Mouse (Mus musculus): Measurements from ENCODE around the gene Usp35. TPM values are rescaled to one million over a fixed set of nuclear protein-coding genes. Genes with fewer than 3 reads are reported as not detected.

Gene Usp35
- total and polyA plus RNA-seq, 3 experiments: 0.58 to 2.2 TPM; not detected in 1

DNA sequence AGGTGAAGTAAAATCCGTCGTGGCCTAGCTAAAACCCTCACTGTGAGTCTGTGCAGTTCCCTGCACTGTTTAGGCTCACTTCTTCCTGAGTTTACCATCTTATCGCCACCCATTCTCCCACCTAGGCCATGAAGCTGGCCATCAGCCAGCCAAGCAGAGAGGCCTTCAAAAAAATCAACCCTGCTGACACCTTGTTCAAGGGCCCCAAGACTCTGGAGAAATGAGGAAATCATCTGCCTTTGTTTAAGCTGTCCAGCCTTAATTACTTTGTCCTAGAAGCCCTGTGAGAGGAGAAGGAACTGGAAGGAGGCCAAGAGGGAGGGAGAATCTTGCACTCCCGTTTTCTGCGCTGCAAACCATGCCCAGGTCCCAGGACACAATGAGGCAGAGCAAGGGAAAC, 24.4 kb upstream of the Usp35 start:
- no peak overlapping the region for H3K4me3 ChIP-seq (ENCODE audit: control insufficient read depth in 1 of 2, insufficient read depth in 1 of 2, low read depth in 2 of 2, low read length in 2 of 2)
- no peaks in the 10 kb centered on the region for H3K27me3 ChIP-seq (ENCODE audit: control insufficient read depth in 1 of 2, insufficient read depth in 2 of 2, low read length in 2 of 2)
- DNase-seq (ENCODE audit: low read depth, low spot score): peak; percentile 83
- H3K9me3 ChIP-seq (replicated peaks; ENCODE audit: insufficient read depth, low read length): no peaks in the 10 kb centered on the region
- H3K79me2 ChIP-seq (ENCODE audit: control insufficient read depth, insufficient read depth, low read length, poor library complexity): no peaks in the 10 kb centered on the region
- H3K4me1 ChIP-seq (ENCODE audit: control insufficient read depth in 1 of 2, insufficient read depth in 2 of 2, low read length in 2 of 2): peaks cover 5 to 20% of the 10 kb centered on the region in 2 experiments
- peaks cover 0 to 17% of the 10 kb centered on the region in 2 experiments; a peak in 2 of 4 replicates for H3K36me3 ChIP-seq (ENCODE audit: control insufficient read depth in 1 of 2, insufficient read depth in 2 of 2, low read length in 2 of 2)
- no peak overlapping the region for H3K27ac ChIP-seq (ENCODE audit: control insufficient read depth, low read depth, low read length)
- H3K9ac ChIP-seq (ENCODE audit: control insufficient read depth, low read depth, low read length, poor library complexity, severe bottlenecking): no peak overlapping the region
- TF ChIP-seq KAT2A (conservative IDR thresholded peaks at IDR 0.05; ENCODE audit: low read depth, low read length) (no peak), ZMIZ1 (IDR thresholded peaks at IDR 0.05; ENCODE audit: low read depth, low read length) (no peak), CHD2 (IDR thresholded peaks at IDR 0.05; ENCODE audit: low read length) (no peak), BHLHE40 (IDR thresholded peaks at IDR 0.05; ENCODE audit: borderline replicate concordance, low read depth, low read length) (no peak), UBTF (IDR thresholded peaks at IDR 0.05; ENCODE audit: borderline replicate concordance, insufficient read depth, low read depth, low read length) (no peak), RCOR1 (IDR thresholded peaks at IDR 0.05; ENCODE audit: low read depth, low read length) (peak; percentile 54), TBP (IDR thresholded peaks at IDR 0.05; ENCODE audit: low read depth, low read length) (no peak), MAFK (IDR thresholded peaks at IDR 0.05; ENCODE audit: borderline replicate concordance, low read depth, low read length) (no peak), SMC3 (IDR thresholded peaks at IDR 0.05; ENCODE audit: low read depth, low read length) (no peak), CHD1 (IDR thresholded peaks at IDR 0.05; ENCODE audit: low read depth, low read length) (no peak), NRF1 (IDR thresholded peaks at IDR 0.05; ENCODE audit: insufficient read depth, low read depth, low read length, poor library complexity, severe bottlenecking) (no peak), NELFE (IDR thresholded peaks at IDR 0.05; ENCODE audit: low read depth, low read length) (no peak), EP300 (IDR thresholded peaks at IDR 0.05; ENCODE audit: low read depth in 1 of 2, low read length in 2 of 2) (peak in 1 of 2 experiments; percentile 34; a peak in 2 of 4 replicates), ZC3H11A (IDR thresholded peaks at IDR 0.05; ENCODE audit: low read depth, low read length) (no peak), POLR2A (IDR thresholded peaks at IDR 0.05; ENCODE audit: control insufficient read depth in 1 of 2, insufficient read depth in 1 of 2, low read depth in 1 of 2, low read length in 2 of 2, poor library complexity in 1 of 2) (no peak), MXI1 (IDR thresholded peaks at IDR 0.05; ENCODE audit: low read depth, low read length) (no peak), E2F4 (IDR thresholded peaks at IDR 0.05; ENCODE audit: borderline replicate concordance, low read depth, low read length) (no peak), ZKSCAN1 (IDR thresholded peaks at IDR 0.05; ENCODE audit: low read depth, low read length) (0 out of 2 replicates have a peak, but pooled peaks have one; percentile 15), USF2 (IDR thresholded peaks at IDR 0.05; ENCODE audit: borderline replicate concordance in 1 of 2, insufficient read depth in 1 of 2, low read depth in 1 of 2, low read length in 2 of 2) (no peak), JUND (IDR thresholded peaks at IDR 0.05; ENCODE audit: low read depth, low read length) (no peak), MAZ (IDR thresholded peaks at IDR 0.05; ENCODE audit: low read depth, low read length) (no peak), POLR2AphosphoS5 (IDR thresholded peaks at IDR 0.05; ENCODE audit: borderline replicate concordance, low read depth, low read length) (no peak), MAX (IDR thresholded peaks at IDR 0.05; ENCODE audit: low read length) (peak; percentile 35; the same call in 1 of the 2 replicates), HCFC1 (IDR thresholded peaks at IDR 0.05; ENCODE audit: low read depth, low read length) (no peak), MYC (IDR thresholded peaks at IDR 0.05; ENCODE audit: low read depth, low read length) (0 out of 2 replicates have a peak, but pooled peaks have one; percentile 26), RAD21 (IDR thresholded peaks at IDR 0.05; ENCODE audit: low read depth, low read length) (no peak), POLR2AphosphoS2 (IDR thresholded peaks at IDR 0.05; ENCODE audit: low read length) (no peak), SIN3A (IDR thresholded peaks at IDR 0.05; ENCODE audit: low read length) (peak; percentile 48; the same call in 1 of the 2 replicates), TCF12 (IDR thresholded peaks at IDR 0.05; ENCODE audit: low read depth, low read length) (0 out of 2 replicates have a peak, but pooled peaks have one; percentile 14), GABPA (IDR thresholded peaks at IDR 0.05; ENCODE audit: low read depth, low read length) (no peak), ZNF384 (IDR thresholded peaks at IDR 0.05; ENCODE audit: low read depth, low read length) (peak; percentile 75), CTCF (IDR thresholded peaks at IDR 0.05 in 2 of 3, conservative IDR thresholded peaks at IDR 0.05 in 1 of 3; ENCODE audit: control insufficient read depth in 1 of 3, insufficient read depth in 1 of 3, low read depth in 2 of 3, low read length in 3 of 3, poor library complexity in 1 of 3, severe bottlenecking in 1 of 3) (no peak), GATA1 (IDR thresholded peaks at IDR 0.05; ENCODE audit: low read depth, low read length) (peak; percentile 50), USF1 (IDR thresholded peaks at IDR 0.05; ENCODE audit: low read depth, low read length) (no peak), ELF1 (IDR thresholded peaks at IDR 0.05; ENCODE audit: low read depth, low read length) (no peak), MYB (IDR thresholded peaks at IDR 0.05; ENCODE audit: low read depth, low read length) (no peak), ETS1 (IDR thresholded peaks at IDR 0.05; ENCODE audit: low read depth, low read length) (0 out of 2 replicates have a peak, but pooled peaks have one; percentile 20), MEF2A (IDR thresholded peaks at IDR 0.05; ENCODE audit: extremely low read depth, insufficient replicate concordance, low read depth, low read length, poor library complexity, severe bottlenecking) (no peak)
